Mouse (Mus musculus) forebrain, embryonic 16.5 days (tissue): Measurements from ENCODE around the gene Chmp3. TPM values are rescaled to one million over a fixed set of nuclear protein-coding genes. Genes with fewer than 3 reads are reported as not detected.

Source experiments
- ATAC-seq: fragments of 200-750 bp; cut with Nextera tagmentation; 2 replicates; pipeline ENCODE4 v1.8.0; 2017; ENCODE audit warnings: mild to moderate bottlenecking, moderate library complexity
- H3K27ac ChIP-seq: fragments of 300-500 bp; sonication (generic); 2 replicates; pipeline ENCODE4 v1.5.1; 2014; ENCODE audit warnings: low read length, control low read depth
- H3K27me3 ChIP-seq: fragments of 300-500 bp; sonication (generic); replicated peaks from 2 replicates; pipeline ENCODE4 v1.6.1; 2014; ENCODE audit warnings: low read length; ENCODE audit not compliant: control insufficient read depth, insufficient read depth
- H3K36me3 ChIP-seq: fragments of 300-500 bp; sonication (generic); 2 replicates; pipeline ENCODE4 v1.6.1; 2014; ENCODE audit not compliant: control insufficient read depth, insufficient read depth
- H3K4me1 ChIP-seq: fragments of 300-500 bp; sonication (generic); replicated peaks from 2 replicates; pipeline ENCODE4 v1.6.1; 2014; ENCODE audit warnings: low read length; ENCODE audit not compliant: control insufficient read depth, insufficient read depth
- H3K4me2 ChIP-seq: fragments of 300-500 bp; sonication (generic); 2 replicates; pipeline ENCODE4 v1.6.1; 2014; ENCODE audit warnings: mild to moderate bottlenecking, low read length, control low read depth
- H3K4me3 ChIP-seq: fragments of 300-500 bp; sonication (generic); replicated peaks from 2 replicates; pipeline ENCODE4 v1.5.1; 2014; ENCODE audit warnings: mild to moderate bottlenecking, low read length, control low read depth
- H3K9ac ChIP-seq: fragments of 300-500 bp; sonication (generic); replicated peaks from 2 replicates; pipeline ENCODE4 v1.6.1; 2014; ENCODE audit warnings: low read depth, low read length, control low read depth
- H3K9me3 ChIP-seq: fragments of 300-500 bp; sonication (generic); 2 replicates; pipeline ENCODE4 v1.6.1; 2016; ENCODE audit warnings: low read length; ENCODE audit not compliant: control insufficient read depth
- WGBS: fragments of 180-500 bp; shearing (Covaris S2); extraction: QIAGEN DNeasy Blood & Tissue Kit; methylation state at CpG from one replicate; pipeline ENCODE4 v1.1.7; 2014; 5-methylcytosine and 5-hydroxymethylcytosine counted together
- polyA plus RNA-seq: library from polyadenylated mRNA; unstranded; fragments of >200 nt; fragmentation: Nextera tagmentation; extraction: Ambion mirVana; gene quantifications from 2 replicates; pipeline ENCODE4 v1.2.1, GENCODE M21; 2015

Chmp3 gene
- polyA plus RNA-seq, 1 experiment from 2014 or later: 66.8 TPM

DNA sequence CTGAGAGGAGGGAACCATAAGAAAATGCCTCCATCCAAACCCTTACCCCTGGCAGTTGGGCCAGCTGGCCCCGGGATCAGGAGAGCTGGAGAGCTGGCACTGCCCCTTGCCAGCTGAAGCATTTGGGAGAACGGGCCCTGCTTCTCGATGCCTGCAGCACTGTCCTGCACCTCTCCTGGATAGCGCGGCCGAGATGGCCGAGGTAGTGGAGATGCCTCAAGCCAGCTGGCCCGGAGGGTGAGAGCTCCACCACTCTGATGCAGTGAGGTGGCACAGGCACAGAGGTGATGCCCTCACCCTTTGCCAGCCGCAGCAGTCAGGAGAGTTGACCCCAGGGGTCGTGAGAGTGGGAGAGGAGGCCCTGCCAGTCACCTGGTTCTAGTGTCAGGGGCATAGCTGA lies 16.5 kb upstream of the Chmp3 start:
- peaks cover 3% of the 10 kb centered on the region; the same call in 1 of the 2 replicates for H3K4me1 ChIP-seq
- H3K27me3 ChIP-seq: no peaks in the 10 kb centered on the region
- 89% methylated on average over 10 of the region's 10 CpGs for WGBS
- H3K27ac ChIP-seq: no peak overlapping the region
- H3K9me3 ChIP-seq: no peaks in the 10 kb centered on the region
- H3K9ac ChIP-seq: no peak overlapping the region
- no peak overlapping the region for H3K4me3 ChIP-seq
- H3K36me3 ChIP-seq: no peaks in the 10 kb centered on the region
- no peak for ATAC-seq
- no peak overlapping the region for H3K4me2 ChIP-seq

DNA sequence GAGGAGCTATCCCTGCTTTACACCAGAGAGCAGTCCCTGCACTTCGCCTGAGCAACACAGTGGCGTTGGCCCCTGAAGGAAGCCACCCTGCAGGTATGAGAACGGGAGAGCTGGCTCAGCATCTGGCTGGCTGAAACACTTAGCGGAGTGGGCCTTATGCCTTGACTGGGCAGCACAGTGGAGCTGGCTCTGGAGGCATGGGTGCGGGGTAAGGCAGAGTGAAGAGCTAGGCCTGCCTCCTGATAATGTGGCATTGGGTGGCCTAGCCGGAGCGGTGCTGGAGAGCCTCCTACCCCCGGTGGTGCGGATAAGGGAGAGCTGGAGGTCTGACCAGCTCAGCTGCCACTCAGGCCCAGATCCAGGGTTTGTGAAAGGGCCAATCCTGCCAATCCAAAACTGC lies 15.8 kb upstream of the Chmp3 start:
- no peaks in the 10 kb centered on the region for H3K9me3 ChIP-seq
- WGBS: 89% methylated on average over 8 of the region's 9 CpGs
- H3K4me1 ChIP-seq: peaks cover 3% of the 10 kb centered on the region; the same call in 1 of the 2 replicates
- no peaks in the 10 kb centered on the region for H3K27me3 ChIP-seq
- no peak overlapping the region for H3K27ac ChIP-seq
- no peak for ATAC-seq
- H3K9ac ChIP-seq: no peak overlapping the region
- no peaks in the 10 kb centered on the region for H3K36me3 ChIP-seq
- H3K4me3 ChIP-seq: no peak overlapping the region
- H3K4me2 ChIP-seq: no peak overlapping the region

DNA sequence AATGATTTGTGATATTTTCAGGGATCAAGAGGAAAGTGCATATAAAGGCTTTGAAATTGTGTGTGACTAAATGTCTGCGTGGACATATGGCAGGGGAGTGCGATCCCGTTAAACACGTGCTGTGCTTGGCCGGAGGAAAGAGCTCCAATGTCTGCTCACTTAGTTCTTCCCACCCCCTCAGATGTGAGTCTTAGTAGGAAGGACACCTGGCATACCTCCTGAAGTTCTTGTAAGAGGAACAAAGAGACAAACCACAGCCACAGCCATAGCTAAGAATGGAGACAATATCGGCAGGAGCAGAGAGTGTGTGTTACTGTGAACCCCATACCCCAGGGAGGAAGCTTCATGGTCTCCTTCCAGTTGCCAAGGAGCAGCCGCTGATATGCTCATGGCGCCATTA lies 13.4 kb upstream of the Chmp3 start:
- ATAC-seq: no peak
- Histone ChIP-seq H3K4me1 (peaks cover 3% of the 10 kb centered on the region; the same call in 1 of the 2 replicates), H3K27ac (no peak overlapping the region), H3K36me3 (no peaks in the 10 kb centered on the region), H3K9me3 (no peaks in the 10 kb centered on the region), H3K9ac (no peak overlapping the region), H3K27me3 (no peaks in the 10 kb centered on the region), H3K4me2 (no peak overlapping the region), H3K4me3 (no peak overlapping the region)
- 80% methylated on average over 8 of the region's 8 CpGs for WGBS

DNA sequence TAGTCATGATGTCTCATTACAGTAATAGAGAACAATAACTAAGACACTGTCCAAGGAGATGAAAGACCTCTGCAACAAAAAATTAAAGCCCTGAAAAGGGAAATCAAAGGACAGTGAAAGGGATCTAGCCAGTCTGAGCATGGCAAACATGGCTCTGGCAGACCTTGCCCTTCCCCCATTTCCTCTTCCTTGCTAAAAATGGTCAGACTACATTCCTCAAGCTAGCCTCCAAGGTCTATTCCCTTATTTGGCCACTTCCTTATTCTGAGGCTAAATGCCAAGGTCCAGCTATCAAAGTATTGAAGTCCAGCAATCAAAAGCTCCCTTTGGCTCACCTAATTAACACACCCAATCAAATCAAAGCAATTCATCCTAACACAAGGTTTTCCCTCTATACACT lies 6.3 kb upstream of the Chmp3 start:
- Histone ChIP-seq H3K9ac (no peak overlapping the region), H3K4me2 (no peak overlapping the region), H3K4me3 (no peak overlapping the region), H3K9me3 (no peaks in the 10 kb centered on the region), H3K36me3 (no peaks in the 10 kb centered on the region), H3K27me3 (no peaks in the 10 kb centered on the region), H3K4me1 (no peaks in the 10 kb centered on the region), H3K27ac (no peak overlapping the region)
- ATAC-seq: no peak

DNA sequence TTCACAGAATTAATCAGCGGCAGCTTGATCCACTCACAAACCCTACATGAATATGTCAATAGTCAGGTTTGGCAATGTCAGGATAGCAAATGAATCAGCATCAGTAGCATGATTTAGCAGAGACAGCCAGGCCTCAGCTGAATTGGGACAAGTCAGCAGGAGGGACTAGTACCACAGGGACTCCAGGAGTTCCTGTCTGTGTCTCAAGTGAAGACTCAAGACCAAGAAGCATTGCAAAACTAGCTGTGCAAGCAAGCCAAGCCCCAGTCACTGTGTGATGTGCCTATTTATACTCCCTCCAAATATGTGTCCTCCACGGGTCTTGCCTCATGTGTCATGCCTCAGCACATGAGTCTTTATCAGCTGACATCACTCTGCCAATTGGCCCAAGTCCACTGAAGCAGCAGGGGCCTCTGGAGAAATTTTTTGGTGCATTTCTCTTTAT lies 11.9 kb downstream of the Chmp3 start:
- H3K36me3 ChIP-seq: no peaks in the 10 kb centered on the region
- H3K9me3 ChIP-seq: no peaks in the 10 kb centered on the region
- H3K4me3 ChIP-seq: no peak overlapping the region
- no peak overlapping the region for H3K4me2 ChIP-seq
- no peak overlapping the region for H3K9ac ChIP-seq
- no peak overlapping the region for H3K27ac ChIP-seq
- no peaks in the 10 kb centered on the region for H3K27me3 ChIP-seq
- 83% methylated on average over 2 of the region's 2 CpGs for WGBS
- ATAC-seq: no peak
- no peaks in the 10 kb centered on the region for H3K4me1 ChIP-seq

DNA sequence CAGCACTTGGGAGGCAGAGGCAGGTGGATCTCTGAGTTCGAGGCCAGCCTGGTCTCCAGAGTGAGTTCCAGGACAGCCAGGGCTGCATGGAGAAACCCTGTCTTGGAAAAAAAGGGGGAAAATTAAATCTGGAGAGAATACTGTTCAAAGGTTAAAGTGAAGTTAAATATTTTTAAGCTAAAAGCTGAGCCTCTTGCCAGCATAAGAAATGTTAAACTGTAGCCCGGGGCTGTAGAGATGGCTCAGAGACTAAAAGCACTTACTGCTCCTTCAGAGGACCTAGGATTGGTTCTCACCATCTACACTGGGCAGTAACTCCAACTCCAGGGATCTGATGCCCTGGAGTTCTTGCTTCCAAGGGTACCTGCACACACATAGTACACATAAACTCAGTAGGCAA lies 13.2 kb downstream of the Chmp3 start:
- no peaks in the 10 kb centered on the region for H3K9me3 ChIP-seq
- H3K27me3 ChIP-seq: no peaks in the 10 kb centered on the region
- H3K4me3 ChIP-seq: no peak overlapping the region
- H3K36me3 ChIP-seq: no peaks in the 10 kb centered on the region
- no peaks in the 10 kb centered on the region for H3K4me1 ChIP-seq
- H3K27ac ChIP-seq: no peak overlapping the region
- ATAC-seq: no peak
- no peak overlapping the region for H3K4me2 ChIP-seq
- 98% methylated on average over 2 of the region's 2 CpGs for WGBS
- H3K9ac ChIP-seq: no peak overlapping the region

DNA sequence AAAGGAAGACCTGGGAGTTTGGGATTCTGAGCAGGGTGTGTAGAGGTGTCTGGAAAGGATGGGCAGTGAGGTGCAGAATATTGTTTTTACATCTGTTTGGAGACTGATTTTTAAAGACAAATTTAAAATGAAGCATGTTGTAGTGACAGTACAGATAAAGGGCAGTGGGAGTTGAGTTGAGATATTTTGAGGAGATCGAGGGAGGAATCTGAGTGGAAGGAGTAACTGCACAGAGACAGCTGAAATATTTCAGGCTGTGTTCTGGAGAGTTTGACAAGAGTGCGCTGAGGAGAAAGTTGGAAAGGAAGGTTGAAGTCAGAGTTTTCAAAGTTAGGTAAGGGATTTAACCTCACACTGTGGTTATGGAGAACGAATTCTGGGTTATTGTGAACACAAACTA lies 25.0 kb downstream of the Chmp3 start:
- ATAC-seq: no peak
- no peak overlapping the region for H3K4me3 ChIP-seq
- H3K36me3 ChIP-seq: peaks cover 2% of the 10 kb centered on the region; the same call in 1 of the 2 replicates
- H3K27me3 ChIP-seq: no peaks in the 10 kb centered on the region
- 90% methylated on average over 3 of the region's 3 CpGs for WGBS
- no peak overlapping the region for H3K27ac ChIP-seq
- H3K4me1 ChIP-seq: no peaks in the 10 kb centered on the region
- no peaks in the 10 kb centered on the region for H3K9me3 ChIP-seq
- no peak overlapping the region for H3K4me2 ChIP-seq
- no peak overlapping the region for H3K9ac ChIP-seq

DNA sequence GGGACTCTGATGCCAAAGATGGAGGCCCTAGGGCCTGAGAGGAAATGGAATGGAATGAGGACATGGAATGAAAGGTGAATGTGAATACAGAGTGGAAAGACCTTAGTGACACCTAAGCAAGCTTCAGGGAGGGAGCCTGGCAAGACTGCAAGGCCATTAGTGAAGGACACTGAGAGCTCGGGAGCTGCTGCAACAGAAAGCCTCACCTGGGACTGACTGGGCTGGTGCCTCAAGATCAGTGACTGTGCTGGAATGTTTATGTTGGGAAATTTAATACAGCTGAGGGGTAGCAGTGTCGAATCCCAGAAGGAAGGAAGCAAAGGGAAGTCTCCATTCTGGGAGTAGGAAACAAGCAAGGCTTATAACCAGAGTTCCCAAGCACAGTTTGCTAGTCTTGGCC lies 25.4 kb downstream of the Chmp3 start:
- Histone ChIP-seq H3K4me1 (no peaks in the 10 kb centered on the region), H3K9me3 (no peaks in the 10 kb centered on the region), H3K27ac (no peak overlapping the region), H3K4me2 (no peak overlapping the region), H3K27me3 (no peaks in the 10 kb centered on the region), H3K36me3 (peaks cover 2% of the 10 kb centered on the region; the same call in 1 of the 2 replicates), H3K4me3 (no peak overlapping the region), H3K9ac (no peak overlapping the region)
- no peak for ATAC-seq
- WGBS: 84% methylated on average over 2 of the region's 2 CpGs

DNA sequence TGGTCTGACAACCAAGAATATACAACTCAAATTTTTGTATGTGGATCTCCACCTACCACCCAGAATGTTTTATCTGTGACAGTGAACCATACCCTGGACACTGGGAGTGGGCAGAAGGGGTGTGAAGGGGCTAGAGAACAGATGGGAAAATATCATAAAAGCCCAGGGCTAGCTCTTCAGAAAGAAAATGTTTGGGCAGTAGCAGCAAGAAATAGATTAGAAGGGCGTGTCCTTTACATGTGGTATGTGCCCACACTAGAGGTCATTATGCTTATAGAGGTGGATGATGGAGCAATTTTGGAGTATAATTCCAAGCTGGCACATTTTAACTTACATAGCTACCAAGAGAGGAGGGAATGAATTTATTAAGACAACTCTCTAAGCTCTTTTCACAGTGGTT lies 31.8 kb downstream of the Chmp3 start:
- no peak overlapping the region for H3K9ac ChIP-seq
- no peaks in the 10 kb centered on the region for H3K4me1 ChIP-seq
- H3K27me3 ChIP-seq: no peaks in the 10 kb centered on the region
- 93% methylated on average over 1 of the region's 1 CpGs for WGBS
- no peak overlapping the region for H3K27ac ChIP-seq
- no peak overlapping the region for H3K4me2 ChIP-seq
- no peaks in the 10 kb centered on the region for H3K9me3 ChIP-seq
- H3K4me3 ChIP-seq: no peak overlapping the region
- ATAC-seq: no peak
- H3K36me3 ChIP-seq: peaks cover 2% of the 10 kb centered on the region

DNA sequence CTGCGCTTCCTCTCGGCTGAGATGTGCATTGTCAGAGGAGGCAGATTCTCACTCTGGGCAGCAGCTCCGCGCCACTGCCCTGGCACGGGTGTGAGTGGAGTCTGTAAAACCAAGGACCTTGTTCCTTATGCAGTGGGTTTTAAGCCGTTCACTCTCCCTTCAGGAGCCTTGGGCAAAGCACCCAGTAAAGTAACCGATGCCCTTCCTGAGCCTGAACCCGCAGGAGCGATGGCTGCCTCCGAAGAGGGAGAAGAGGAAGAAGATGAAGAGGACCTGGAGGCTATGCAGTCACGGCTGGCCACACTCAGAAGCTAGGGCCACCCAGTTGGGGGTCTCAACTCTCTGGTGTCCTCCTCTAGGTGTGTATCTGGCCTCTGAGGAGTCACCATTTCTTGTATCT lies 35.9 kb downstream of the Chmp3 start:
- no peak for ATAC-seq
- Histone ChIP-seq H3K9me3 (no peaks in the 10 kb centered on the region), H3K4me2 (no peak overlapping the region), H3K27ac (no peak overlapping the region), H3K36me3 (peaks cover 4% of the 10 kb centered on the region), H3K27me3 (no peaks in the 10 kb centered on the region), H3K4me1 (no peaks in the 10 kb centered on the region; the same call in 1 of the 2 replicates), H3K9ac (no peak overlapping the region), H3K4me3 (no peak overlapping the region)
- WGBS: 91% methylated on average over 10 of the region's 11 CpGs
